Mouse (Mus musculus) neural tube, embryonic 11.5 days (tissue): ENCODE results near the gene C1s2. TPM values are rescaled to one million over a fixed set of nuclear protein-coding genes. Genes with fewer than 3 reads are reported as not detected.
"Not testable (repeated sequence)": the region's sequence is repeated elsewhere in the genome, so short reads cannot be mapped to it uniquely, and the experiment has no call there.

Experiments used
- ATAC-seq: fragments of 200-750 bp; cut with Nextera tagmentation; 2 replicates; pipeline ENCODE4 v1.8.0; 2017; ENCODE audit warnings: moderate number of reproducible peaks, mild to moderate bottlenecking, moderate TSS enrichment, moderate library complexity; ENCODE audit not compliant: insufficient read depth, low FRiP score, low TSS enrichment
- DNase-seq: peaks from one replicate; pipeline ENCODE4 v3.0.0-alpha.2; 2015; ENCODE audit warnings: low spot score
- H3K27ac ChIP-seq: fragments of 300-500 bp; sonication (generic); 2 replicates; pipeline ENCODE4 v1.5.1; 2014; ENCODE audit warnings: low read depth, mild to moderate bottlenecking, low read length
- H3K27me3 ChIP-seq: fragments of 300-500 bp; sonication (generic); 2 replicates; pipeline ENCODE4 v1.6.1; 2014; ENCODE audit warnings: mild to moderate bottlenecking, low read length, mixed read lengths; ENCODE audit not compliant: control insufficient read depth, insufficient read depth
- H3K36me3 ChIP-seq: fragments of 300-500 bp; sonication (generic); 2 replicates; pipeline ENCODE4 v1.6.1; 2014; ENCODE audit warnings: mild to moderate bottlenecking, low read length, moderate library complexity, mixed read lengths; ENCODE audit not compliant: control insufficient read depth, insufficient read depth
- H3K4me1 ChIP-seq: fragments of 300-500 bp; sonication (generic); 2 replicates; pipeline ENCODE4 v1.6.1; 2014; ENCODE audit warnings: low read length, mixed read lengths; ENCODE audit not compliant: control insufficient read depth, insufficient read depth
- H3K4me2 ChIP-seq: fragments of 300-500 bp; sonication (generic); 2 replicates; pipeline ENCODE4 v1.6.1; 2014; ENCODE audit warnings: low read depth, mild to moderate bottlenecking, moderate library complexity
- H3K4me3 ChIP-seq: fragments of 300-500 bp; sonication (generic); 2 replicates; pipeline ENCODE4 v1.5.1; 2014; ENCODE audit warnings: low read depth, low read length
- H3K9ac ChIP-seq: fragments of 300-500 bp; sonication (generic); 2 replicates; pipeline ENCODE4 v1.6.1; 2014; ENCODE audit warnings: mild to moderate bottlenecking, low read length
- H3K9me3 ChIP-seq: fragments of 300-500 bp; sonication (generic); 2 replicates; pipeline ENCODE4 v1.6.1; 2016; ENCODE audit warnings: low read length; ENCODE audit not compliant: control insufficient read depth
- WGBS: fragments of 180-500 bp; shearing (Covaris S2); extraction: QIAGEN DNeasy Blood & Tissue Kit; methylation state at CpG from one replicate; pipeline ENCODE4 v1.1.7; 2014; 5-methylcytosine and 5-hydroxymethylcytosine counted together
- polyA plus RNA-seq: library from polyadenylated mRNA; unstranded; fragments of >200 nt; fragmentation: Nextera tagmentation; extraction: Ambion mirVana; gene quantifications from 2 replicates; pipeline ENCODE4 v1.2.1, GENCODE M21; 2014

C1s2 gene
- not detected in 2 replicates for polyA plus RNA-seq

- ATAC-seq, H3K9ac ChIP-seq, H3K4me1 ChIP-seq, H3K9me3 ChIP-seq, H3K36me3 ChIP-seq, DNase-seq, H3K4me2 ChIP-seq, H3K4me3 ChIP-seq, H3K27me3 ChIP-seq, H3K27ac ChIP-seq: not testable (repeated sequence)
- WGBS, result 85% methylated on average over 2 of the region's 2 CpGs
Measured at GRCm38 (mm10) chr6:124635985-124636384, at the start of gene C1s2. C1s2 (minus strand) TSS chr6:124636085.

GRCm38 (mm10) chr6:124683591-124684417, 47.9 kb upstream of the C1s2 start:
- Histone ChIP-seq H3K4me3 (no peak overlapping the region), H3K27me3 (no peaks in the 10 kb centered on the region), H3K9me3 (no peaks in the 10 kb centered on the region), H3K4me2 (no peak overlapping the region), H3K9ac (no peak overlapping the region), H3K27ac (no peak overlapping the region), H3K36me3 (no peaks in the 10 kb centered on the region), H3K4me1 (no peaks in the 10 kb centered on the region)
- no peak for ATAC-seq
- WGBS, result 86% methylated on average over 14 of the region's 14 CpGs
- DNase-seq, result peak; percentile 1

- not testable (repeated sequence) for H3K36me3 ChIP-seq, H3K4me3 ChIP-seq, H3K27me3 ChIP-seq, ATAC-seq, H3K9me3 ChIP-seq, H3K27ac ChIP-seq, H3K4me1 ChIP-seq, H3K9ac ChIP-seq, H3K4me2 ChIP-seq
- 72% methylated on average over 6 of the region's 6 CpGs for WGBS
- DNase-seq, result peak; percentile 7
Measured at GRCm38 (mm10) chr6:124682291-124682690, 46.4 kb upstream of the C1s2 start.

GRCm38 (mm10) chr6:124679486-124679885, 43.6 kb upstream of the C1s2 start:
- Histone ChIP-seq H3K9ac (no peak overlapping the region; the same call in 1 of the 2 replicates), H3K4me3 (no peak overlapping the region), H3K4me1 (no peaks in the 10 kb centered on the region), H3K4me2 (no peak overlapping the region), H3K27ac (no peak overlapping the region), H3K27me3 (no peaks in the 10 kb centered on the region), H3K9me3 (no peaks in the 10 kb centered on the region), H3K36me3 (no peaks in the 10 kb centered on the region)
- no peak for ATAC-seq
- no peak for DNase-seq
- 96% methylated on average over 3 of the region's 3 CpGs for WGBS

- H3K27me3 ChIP-seq, result no peaks in the 10 kb centered on the region
- no peak for ATAC-seq
- H3K9me3 ChIP-seq, result no peaks in the 10 kb centered on the region
- H3K27ac ChIP-seq, result no peak overlapping the region
- H3K4me2 ChIP-seq, result no peak overlapping the region
- DNase-seq, result no peak
- H3K36me3 ChIP-seq, result no peaks in the 10 kb centered on the region
- no peak overlapping the region for H3K4me3 ChIP-seq
- no peaks in the 10 kb centered on the region for H3K4me1 ChIP-seq
- H3K9ac ChIP-seq, result no peak overlapping the region
- 90% methylated on average over 7 of the region's 7 CpGs for WGBS
Measured at GRCm38 (mm10) chr6:124678769-124679168, 42.9 kb upstream of the C1s2 start.

GRCm38 (mm10) chr6:124676171-124676570, 40.3 kb upstream of the C1s2 start:
- ATAC-seq (no peak), DNase-seq (no peak)
- Histone ChIP-seq H3K4me3 (no peak overlapping the region), H3K4me2 (no peak overlapping the region), H3K9ac (no peak overlapping the region), H3K27ac (no peak overlapping the region), H3K36me3 (no peaks in the 10 kb centered on the region), H3K4me1 (no peaks in the 10 kb centered on the region), H3K27me3 (no peaks in the 10 kb centered on the region), H3K9me3 (no peaks in the 10 kb centered on the region)
- WGBS, result 92% methylated on average over 6 of the region's 6 CpGs

- 94% methylated on average over 7 of the region's 7 CpGs for WGBS
- H3K4me3 ChIP-seq, result no peak overlapping the region
- no peaks in the 10 kb centered on the region for H3K27me3 ChIP-seq
- no peaks in the 10 kb centered on the region for H3K9me3 ChIP-seq
- ATAC-seq (no peak), DNase-seq (no peak)
- no peak overlapping the region for H3K27ac ChIP-seq
- no peaks in the 10 kb centered on the region for H3K36me3 ChIP-seq
- no peaks in the 10 kb centered on the region for H3K4me1 ChIP-seq
- H3K4me2 ChIP-seq, result no peak overlapping the region
- H3K9ac ChIP-seq, result no peak overlapping the region
Measured at GRCm38 (mm10) chr6:124674591-124674990, 38.7 kb upstream of the C1s2 start.

GRCm38 (mm10) chr6:124673619-124674018, 37.7 kb upstream of the C1s2 start:
- no peaks in the 10 kb centered on the region for H3K4me1 ChIP-seq
- no peak overlapping the region for H3K4me3 ChIP-seq
- 94% methylated on average over 9 of the region's 9 CpGs for WGBS
- H3K27ac ChIP-seq, result no peak overlapping the region
- no peak overlapping the region for H3K4me2 ChIP-seq
- H3K9ac ChIP-seq, result no peak overlapping the region
- DNase-seq, result no peak
- no peaks in the 10 kb centered on the region for H3K9me3 ChIP-seq
- H3K36me3 ChIP-seq, result no peaks in the 10 kb centered on the region
- H3K27me3 ChIP-seq, result no peaks in the 10 kb centered on the region
- no peak for ATAC-seq

- no peak overlapping the region for H3K27ac ChIP-seq
- ATAC-seq (no peak), DNase-seq (no peak)
- H3K9ac ChIP-seq, result no peak overlapping the region
- H3K4me3 ChIP-seq, result no peak overlapping the region
- no peaks in the 10 kb centered on the region for H3K9me3 ChIP-seq
- WGBS, result 72% methylated on average over 6 of the region's 6 CpGs
- no peak overlapping the region for H3K4me2 ChIP-seq
- H3K36me3 ChIP-seq, result no peaks in the 10 kb centered on the region
- H3K27me3 ChIP-seq, result no peaks in the 10 kb centered on the region
- no peaks in the 10 kb centered on the region for H3K4me1 ChIP-seq
Measured at GRCm38 (mm10) chr6:124672100-124672499, 36.2 kb upstream of the C1s2 start.
